Mouse (Mus musculus) liver, embryonic 14.5 days (tissue): ENCODE results near the gene Slc24a2.

ENCODE experiments used
- CTCF ChIP-seq: IDR thresholded peaks from 2 replicates; pipeline ENCODE4 v1.5.1; 2016; ENCODE audit warnings: antibody characterized with exemption, low read depth, control low read depth
- EP300 ChIP-seq: IDR thresholded peaks from 2 replicates; pipeline ENCODE4 v1.6.1; 2016; ENCODE audit warnings: antibody characterized with exemption, low read depth

DNA sequence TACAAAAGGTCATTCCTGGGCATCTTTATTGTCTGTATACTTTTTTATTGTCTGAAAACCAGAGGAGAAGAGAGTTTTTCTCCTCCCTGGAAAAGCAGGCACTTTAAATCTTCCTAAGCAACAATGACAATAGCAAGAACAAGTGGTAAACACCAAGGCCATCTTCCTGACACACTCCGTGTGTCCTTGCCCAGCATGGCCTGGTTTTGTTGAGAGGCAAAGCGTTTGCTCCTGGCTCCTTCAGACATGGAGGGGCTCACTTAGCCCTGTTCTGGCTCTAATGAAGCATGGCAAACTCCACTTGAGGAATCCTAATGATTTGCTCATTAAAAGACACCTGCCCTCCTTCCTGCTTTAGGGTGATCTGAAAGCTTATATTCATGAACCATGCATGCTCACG lies 162.2 kb downstream of the Slc24a2 start:
- no peak for TF ChIP-seq CTCF
- no peak for TF ChIP-seq EP300
